Mouse (Mus musculus) kidney, postnatal 4 days (tissue): ENCODE data around the gene Pld4.
A peak's percentile ranks its signal among the peaks of the same experiment; 100 is the strongest.

Experiments used
- DNase-seq, 2 experiments: peaks; one replicate each; pipeline ENCODE4 v3.0.0; 2021; ENCODE audit warnings: mixed read lengths in 2 of 2

Gene Pld4

GRCm38 (mm10) chr12:112767036-112767890 lies 6.8 kb downstream of the Pld4 start:
- no peak for DNase-seq

- DNase-seq: no peak
Measured at GRCm38 (mm10) chr12:112768166-112768565, 7.7 kb downstream of the Pld4 start.

DNA sequence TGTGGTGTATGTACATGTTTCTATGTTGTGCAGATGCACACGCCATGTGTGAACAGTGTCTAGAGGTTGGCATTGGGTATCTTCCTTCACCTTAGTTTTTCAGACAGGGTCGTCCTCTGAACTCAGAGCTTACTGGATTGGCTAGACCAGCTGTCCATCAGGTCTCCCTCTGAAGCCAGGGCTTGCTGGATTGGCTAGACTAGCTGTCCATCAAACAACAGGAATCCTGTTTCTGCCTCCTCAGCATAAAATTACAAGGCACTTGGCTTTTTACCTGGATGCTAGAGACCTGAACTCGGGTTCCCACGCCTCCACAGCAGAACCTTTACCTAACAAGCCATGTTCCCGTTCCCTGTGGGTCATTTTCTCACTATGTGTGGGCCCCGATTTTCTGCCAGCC lies 8.6 kb downstream of the Pld4 start:
- peak in 1 of 2 experiments; percentile 31 for DNase-seq

DNA sequence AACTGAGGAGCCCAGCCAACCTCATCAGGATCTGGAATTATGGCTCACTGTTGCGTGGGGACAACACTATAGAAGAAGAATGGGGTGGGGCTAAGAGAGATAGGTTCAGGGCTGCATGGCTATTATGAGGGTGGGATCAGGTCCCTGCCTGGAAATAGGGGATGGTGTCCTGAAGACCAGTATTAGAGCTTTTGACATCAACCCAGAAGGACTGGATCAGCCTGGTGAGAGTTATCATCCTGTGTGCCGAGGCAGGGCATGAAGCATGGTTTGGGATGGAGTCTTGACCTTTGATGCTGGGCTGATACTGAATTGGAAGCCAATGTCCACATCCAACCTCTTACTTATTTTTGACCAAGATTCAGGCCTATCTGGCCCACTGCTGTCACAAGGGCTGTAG lies 9.3 kb downstream of the Pld4 start:
- no peak for DNase-seq

GRCm38 (mm10) chr12:112770396-112770795 lies 9.9 kb downstream of the Pld4 start:
- no peak for DNase-seq

GRCm38 (mm10) chr12:112772306-112772705 lies 11.9 kb downstream of the Pld4 start:
- DNase-seq: no peak

- no peak for DNase-seq
Measured at GRCm38 (mm10) chr12:112773366-112773765, 12.9 kb downstream of the Pld4 start.

DNA sequence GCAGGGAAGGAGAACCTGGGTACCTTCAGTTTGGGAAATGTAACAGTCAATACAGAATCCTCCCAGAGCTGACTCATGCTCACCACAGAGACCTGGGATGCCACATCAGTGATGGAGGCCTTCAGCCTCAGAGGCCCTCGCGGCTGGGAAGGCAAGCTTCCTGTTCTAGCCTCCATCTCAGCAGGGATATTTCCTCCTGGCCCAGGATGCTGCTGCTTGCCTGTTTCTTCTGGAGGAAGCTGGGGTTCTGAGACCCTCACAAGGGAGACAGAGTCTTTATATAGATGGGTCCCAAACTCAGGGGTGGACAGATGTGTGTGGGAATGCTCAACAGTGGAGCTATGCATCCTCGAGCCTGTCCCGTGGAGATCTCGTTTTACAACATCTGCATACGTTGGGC lies 13.6 kb downstream of the Pld4 start:
- DNase-seq: no peak

DNA sequence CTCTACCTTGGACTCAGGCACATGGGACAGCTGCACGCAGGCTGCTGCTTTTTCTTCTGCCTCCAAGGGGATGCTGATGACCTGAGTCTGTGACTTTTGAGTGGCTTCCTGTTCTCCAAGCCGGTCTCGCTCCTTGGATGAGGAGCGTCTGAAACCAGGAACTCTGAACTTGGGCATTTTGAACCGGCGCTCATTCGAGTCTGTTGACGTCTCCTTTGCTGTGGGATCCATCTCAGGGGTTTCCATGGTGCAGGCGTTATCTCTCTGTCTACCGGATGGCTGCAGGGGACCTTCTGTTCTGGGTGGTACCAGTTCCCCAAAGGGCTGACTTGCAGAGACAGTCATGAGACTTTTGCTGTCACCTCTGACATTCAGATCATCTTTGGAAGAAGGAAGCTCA lies 14.0 kb downstream of the Pld4 start:
- no peak for DNase-seq

DNA sequence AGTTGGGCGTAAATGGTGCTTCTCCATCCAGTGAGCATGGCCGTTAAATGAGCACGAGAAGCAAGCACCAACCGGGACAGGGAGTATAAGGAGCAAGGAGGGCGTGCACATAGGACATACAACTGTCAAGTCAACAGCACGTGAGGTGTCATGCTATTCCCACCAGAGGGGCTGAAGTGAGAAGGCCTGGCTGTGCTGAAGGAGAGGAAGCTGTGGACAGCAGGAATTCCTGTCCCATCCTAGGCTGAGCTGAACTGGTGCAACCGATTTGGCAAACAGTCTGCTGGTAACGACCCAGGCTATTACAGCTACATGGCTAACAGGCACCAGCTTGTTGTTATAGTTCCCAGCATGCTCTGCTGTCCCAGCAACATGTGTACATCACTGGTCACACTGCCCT lies 30.6 kb downstream of the Pld4 start:
- no peak for DNase-seq

- peak in 1 of 2 experiments; percentile 50 for DNase-seq
Measured at GRCm38 (mm10) chr12:112793601-112794355, 33.3 kb downstream of the Pld4 start.

DNA sequence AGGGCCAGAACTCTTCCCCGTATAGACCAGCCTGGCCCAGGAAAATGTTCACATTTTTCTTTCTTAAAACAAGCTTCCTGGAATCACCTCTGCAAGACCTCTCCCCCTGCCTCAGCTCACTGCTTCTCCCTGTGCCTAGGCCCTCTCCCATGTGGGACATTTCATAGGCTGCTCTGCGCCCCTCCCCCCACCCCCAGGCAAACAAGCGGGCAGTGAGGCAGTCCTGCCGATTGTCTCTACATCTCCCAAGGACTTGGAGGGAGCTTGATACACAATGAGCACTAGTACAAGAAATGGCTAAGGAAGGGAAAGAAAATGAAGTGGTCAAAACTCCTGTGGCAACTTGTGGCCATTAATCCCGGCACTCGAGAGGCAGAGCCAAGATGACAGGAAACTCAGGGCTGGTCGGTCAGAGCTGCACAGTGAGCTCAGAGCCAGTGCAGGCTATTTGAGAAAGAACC lies 33.9 kb downstream of the Pld4 start:
- no peak for DNase-seq

- DNase-seq: no peak
Measured at GRCm38 (mm10) chr12:112794998-112795397, 34.5 kb downstream of the Pld4 start.

DNA sequence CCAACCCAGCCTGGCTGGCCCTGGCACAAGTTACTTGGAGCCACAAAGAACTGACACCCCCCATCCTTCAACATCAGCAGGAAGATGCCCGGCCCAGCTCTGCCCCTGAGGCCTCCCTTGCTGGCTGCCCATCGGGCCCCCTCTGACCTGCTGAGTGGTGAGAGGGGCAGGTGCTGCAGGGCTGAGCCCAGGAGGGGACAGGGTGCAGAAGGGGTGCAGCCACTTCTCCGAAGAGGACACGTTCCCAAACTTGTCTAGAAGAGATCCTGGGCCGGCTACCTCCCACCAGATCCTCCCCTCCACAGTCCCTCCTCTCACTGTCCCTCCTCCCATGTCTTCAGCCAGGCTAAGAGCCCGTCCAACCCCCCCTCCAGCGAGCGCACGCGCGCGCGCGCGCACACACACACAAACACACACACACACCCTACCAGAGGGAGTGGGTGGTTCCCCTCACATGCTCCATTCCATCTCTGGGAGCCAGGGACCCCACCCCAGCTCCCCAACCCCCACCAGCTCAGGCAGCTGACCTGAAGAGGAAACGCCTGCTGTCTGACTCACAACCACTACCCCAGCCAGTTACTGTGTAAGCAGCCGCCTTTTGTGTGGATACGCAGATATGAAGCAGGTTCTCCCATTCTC lies 35.1 kb downstream of the Pld4 start:
- DNase-seq: peak in 1 of 2 experiments; percentile 34

GRCm38 (mm10) chr12:112796551-112797510 lies 36.4 kb downstream of the Pld4 start:
- no peak for DNase-seq

DNA sequence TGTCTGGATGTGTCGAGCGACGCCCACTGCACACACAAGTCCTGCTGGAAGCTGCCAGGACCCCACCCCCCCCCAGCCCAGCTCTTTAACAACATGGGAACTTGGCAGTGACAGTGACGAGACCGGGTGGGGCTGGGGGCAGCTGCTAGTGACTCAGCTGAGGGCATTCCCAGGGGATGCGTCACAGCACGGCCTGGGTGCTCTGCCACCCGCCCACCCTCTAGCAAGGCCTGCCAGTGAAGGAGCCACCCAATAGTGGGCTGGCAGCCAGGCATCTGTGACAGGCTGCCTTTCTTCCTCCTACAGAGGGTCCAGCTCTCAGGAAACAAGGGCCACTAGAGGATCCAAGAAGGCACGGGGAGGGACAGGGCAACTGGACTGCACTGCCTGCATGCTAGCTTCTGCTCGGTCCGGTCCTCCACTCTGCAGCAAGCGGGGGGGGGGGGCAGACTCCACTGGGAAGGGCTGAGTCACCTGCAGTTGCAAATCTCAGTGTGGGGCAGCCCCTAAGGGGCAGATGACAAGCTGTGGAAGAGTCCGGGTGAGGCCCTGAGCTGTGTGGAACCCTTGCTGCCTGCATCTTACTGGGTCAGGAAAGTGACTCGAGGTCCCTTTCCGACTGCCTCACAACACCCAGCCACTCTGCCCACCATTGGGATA lies 37.3 kb downstream of the Pld4 start:
- DNase-seq: no peak

DNA sequence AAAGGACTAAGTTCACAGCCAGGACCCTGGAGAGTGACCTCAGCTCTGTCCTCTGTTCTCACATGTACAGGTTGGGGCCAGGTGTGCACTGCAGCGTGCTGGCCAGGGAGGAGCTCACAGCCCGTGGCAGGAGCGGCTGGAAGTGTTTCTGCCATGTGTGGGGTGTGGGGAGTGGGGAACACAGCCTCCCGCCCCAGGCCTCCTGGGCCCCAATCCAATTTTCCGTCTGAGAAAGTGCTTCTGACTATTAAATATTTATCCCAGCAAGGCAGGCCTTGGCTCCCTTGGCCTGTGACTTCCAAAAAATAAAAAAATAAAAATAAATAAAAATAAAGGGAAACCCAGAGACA lies 37.9 kb downstream of the Pld4 start:
- peak; percentile 44 to 54 for DNase-seq

DNA sequence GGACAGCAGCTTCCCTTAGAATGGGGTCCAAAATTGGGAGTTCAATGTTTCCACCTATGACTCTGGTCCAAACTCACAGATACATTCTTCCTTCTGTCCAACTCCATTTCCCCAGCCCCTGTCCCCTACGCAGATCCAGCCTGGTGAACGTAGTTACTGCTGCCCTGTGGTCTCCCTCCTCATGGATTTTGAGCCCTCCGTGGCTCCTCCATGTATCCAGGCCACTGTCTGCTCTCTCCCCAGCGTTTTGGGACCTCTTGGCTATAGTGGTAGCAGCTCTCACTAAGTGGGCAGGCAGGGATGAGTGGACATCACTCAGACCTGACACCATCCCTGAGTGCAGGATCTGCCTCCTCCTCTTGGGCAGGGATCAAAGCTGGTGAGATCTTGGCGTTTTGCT lies 38.3 kb downstream of the Pld4 start:
- no peak for DNase-seq

DNA sequence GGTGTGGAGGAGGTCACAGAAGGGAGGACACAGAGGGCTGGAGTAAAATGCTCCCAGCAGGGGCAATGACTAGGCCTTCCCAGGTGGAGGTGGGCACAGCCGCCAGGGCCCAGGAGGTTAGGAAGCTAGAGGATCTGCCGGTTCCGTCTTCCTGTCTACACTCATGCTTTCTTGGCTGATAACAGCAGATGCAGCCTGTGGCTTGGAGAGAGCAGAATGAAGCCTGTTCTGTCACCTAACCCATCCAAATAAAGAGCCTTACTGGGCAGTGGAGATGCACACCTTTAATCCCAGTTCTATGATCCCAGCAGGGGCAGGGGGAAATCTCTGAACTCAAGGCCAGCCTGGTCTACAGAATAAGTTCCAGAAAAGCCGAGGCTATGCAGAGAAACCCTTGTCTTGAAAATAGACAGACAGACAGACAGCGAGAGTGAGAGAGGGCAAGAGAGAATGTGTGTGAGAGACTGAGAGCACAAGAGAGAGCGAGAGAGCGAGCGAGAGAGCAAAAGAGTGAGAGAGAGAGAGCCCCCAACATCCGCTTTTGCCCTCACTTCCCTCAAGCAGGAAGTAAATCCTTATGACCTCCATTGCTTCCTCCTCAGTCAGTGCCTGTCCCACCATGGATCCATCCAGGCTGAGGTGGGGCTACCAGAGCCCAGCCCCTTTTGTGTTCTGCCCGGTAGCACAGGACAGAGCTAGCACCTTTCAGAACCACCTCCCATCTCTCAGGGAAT lies 38.9 kb downstream of the Pld4 start:
- no peak for DNase-seq

DNA sequence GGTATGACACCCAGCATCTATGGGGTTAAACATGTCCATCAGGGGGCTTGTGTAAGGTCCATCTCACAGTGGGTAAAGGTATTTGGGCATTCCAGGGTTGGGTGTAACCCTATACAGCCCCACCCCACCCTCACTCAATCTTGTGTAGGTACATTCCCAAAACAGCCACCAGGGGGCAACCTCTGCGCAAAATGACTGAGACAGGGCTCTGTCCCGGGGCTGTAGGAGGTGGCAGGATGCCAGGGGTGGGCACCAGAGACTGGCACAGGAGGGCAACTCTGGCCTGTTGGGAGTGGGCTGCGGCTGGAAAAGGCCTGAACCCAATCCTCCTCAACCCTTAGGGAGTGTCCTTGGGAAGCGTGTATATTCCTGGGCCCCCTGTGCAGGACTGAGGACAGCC lies 40.0 kb downstream of the Pld4 start:
- peak; percentile 84 to 86 for DNase-seq
